Mouse (Mus musculus) right cerebral cortex, postnatal 25 days (tissue): ENCODE measurements at regions not wholly inside any gene's neighbourhood (a gene's known extent, or its start where the extent isn't known, plus 50 kb on each side); places are given as distances from the start of the nearest gene placed in this dataset.
A peak's percentile ranks its signal among the peaks of the same experiment; 100 is the strongest.

Source experiments
- DNase-seq: peaks from one replicate; pipeline ENCODE4 v3.0.0; 2022

GRCm38 (mm10) chrX:67061216-67061615 is 412.1 kb downstream of the Slitrk2 start:
- DNase-seq: peak; percentile 3

GRCm38 (mm10) chrX:67062509-67063030 is 413.5 kb downstream of the Slitrk2 start:
- no peak for DNase-seq

DNA sequence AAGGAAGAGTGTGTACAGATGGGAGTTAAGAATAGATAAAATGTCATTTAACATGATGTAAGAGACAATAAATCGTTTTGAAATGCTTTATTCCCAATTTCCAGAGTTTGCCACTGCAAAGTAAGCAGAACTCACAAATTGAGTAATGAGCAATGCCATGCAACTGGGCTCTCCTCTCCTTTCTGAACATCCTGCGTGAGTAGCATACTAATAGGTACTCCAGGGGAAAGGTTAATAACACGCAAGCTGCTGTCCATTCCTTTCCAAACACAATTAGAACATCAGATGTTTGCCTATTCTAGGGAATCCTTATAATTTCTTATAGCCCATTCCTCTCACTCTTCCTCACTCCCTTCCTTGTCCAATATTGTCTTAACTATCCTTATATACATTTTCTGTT is 443.3 kb downstream of the Slitrk2 start:
- no peak for DNase-seq
